Mouse (Mus musculus) hematopoietic stem cell, adult 5-6 weeks (primary cell): ENCODE data around the gene Wfdc15a. TPM values are rescaled to one million over a fixed set of nuclear protein-coding genes. Genes with fewer than 3 reads are reported as not detected.

ENCODE experiments used
- ATAC-seq, 2 experiments: fragments of 125-278 bp in 1 of 2; replicated peaks in 1 of 2; 2 replicates each; pipeline ENCODE4 v1.8.0; 2016 to 2017; ENCODE audit warnings: inconsistent platforms in 2 of 2, mild to moderate bottlenecking in 2 of 2, moderate number of reproducible peaks in 2 of 2, low read depth in 1 of 2, moderate TSS enrichment in 1 of 2; ENCODE audit not compliant: low FRiP score in 2 of 2, poor library complexity in 2 of 2, severe bottlenecking in 2 of 2, insufficient read depth in 1 of 2, low TSS enrichment in 1 of 2
- total RNA-seq: library from RNA; stranded (forward); fragments of 172-1452, 232-1000 nt; gene quantifications from 2 replicates; pipeline ENCODE4 v1.2.3, GENCODE M21; 2017

Wfdc15a gene
- total RNA-seq, 1 experiment from 2014 or later, result not detected

DNA sequence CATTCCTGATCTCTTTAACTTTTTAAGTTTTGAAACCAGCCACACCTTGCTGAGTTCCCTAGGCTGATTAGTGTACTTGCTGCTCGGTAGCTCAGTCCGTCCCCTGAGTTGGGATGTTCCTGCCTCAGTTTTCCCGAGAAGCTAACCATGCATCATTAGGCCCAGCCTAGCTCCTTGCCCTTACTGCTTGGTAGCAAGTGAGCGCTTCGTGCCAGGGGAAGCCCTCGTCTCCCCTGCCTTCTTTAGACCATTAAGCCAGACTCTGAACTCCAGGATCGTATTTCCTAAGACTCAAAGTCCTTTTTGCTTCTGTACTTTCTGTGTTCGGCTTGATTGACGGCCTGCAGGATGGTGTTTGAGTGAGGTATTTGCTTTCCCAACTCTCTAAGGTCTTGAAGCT is 16.6 kb downstream of the Wfdc15a start:
- ATAC-seq, result no peak

DNA sequence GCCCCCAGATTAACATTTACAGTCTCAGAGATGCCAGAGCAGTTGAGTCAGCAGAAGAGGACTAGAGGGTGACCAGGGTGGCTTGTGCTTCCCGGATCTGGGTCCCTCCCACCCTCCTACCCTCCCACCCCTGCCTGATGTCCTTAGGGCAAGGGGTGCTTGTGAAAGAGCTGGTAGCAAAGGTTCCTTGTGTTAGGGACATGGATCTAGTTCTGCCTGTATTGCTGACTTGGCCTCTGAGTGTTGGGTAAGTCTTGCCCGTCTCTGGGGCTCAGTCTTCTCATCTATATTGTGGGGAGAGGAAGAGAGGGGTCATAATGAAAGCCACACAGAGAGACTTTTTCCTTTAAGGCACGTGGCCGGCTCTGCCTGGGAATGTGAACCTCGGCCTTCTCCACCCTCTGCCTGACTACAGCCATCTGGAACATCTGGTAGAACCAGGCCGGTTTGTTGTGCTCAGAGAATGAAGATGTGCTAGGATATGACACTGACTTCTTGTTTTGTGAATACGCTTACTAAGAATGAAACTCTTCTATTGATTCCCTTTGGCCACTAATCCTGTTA is 17.2 kb downstream of the Wfdc15a start, which contains the start of gene Wfdc5:
TSS of gene Wfdc5 (minus strand) at position 51 of the 564 bp plus-strand sequence.
- ATAC-seq, result no peak

DNA sequence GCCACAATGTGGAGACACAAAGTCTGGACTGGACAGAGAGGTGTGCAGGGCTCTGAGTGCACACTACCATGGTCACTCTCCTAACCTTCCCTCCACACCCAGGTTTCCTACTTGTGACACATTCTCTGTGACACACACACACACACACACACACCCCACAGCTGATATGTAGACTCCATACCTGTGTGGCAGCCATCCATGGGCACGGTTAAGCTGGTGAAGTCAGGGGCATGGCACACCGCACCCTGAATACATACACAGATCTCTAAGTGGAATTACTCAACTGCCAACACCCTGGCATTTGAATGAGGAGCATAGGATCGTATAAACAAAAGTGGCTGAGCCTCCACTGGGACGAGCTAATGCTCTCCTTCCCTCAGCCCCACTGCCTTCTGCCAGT is 19.2 kb downstream of the Wfdc15a start:
- no peak for ATAC-seq

DNA sequence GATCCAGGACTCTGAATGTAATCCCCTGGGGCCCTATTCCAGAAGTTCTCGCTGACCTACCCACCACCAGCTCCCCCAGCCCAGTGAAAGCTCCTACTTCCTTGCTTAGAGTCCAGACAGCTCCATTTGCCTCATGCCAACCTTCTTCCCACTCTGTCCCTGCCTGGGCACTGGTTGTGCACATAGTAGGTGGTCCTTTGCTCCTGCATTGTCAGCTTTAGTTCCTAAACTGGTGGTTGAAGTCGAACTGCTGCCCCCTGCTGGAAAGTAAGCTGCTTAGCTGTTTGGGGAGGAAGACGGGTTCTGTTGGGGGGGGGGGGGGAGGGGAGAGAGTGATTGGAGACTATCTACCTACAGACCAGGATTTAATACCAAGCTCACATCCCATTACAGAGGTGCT is 19.8 kb downstream of the Wfdc15a start:
- ATAC-seq, result no peak

DNA sequence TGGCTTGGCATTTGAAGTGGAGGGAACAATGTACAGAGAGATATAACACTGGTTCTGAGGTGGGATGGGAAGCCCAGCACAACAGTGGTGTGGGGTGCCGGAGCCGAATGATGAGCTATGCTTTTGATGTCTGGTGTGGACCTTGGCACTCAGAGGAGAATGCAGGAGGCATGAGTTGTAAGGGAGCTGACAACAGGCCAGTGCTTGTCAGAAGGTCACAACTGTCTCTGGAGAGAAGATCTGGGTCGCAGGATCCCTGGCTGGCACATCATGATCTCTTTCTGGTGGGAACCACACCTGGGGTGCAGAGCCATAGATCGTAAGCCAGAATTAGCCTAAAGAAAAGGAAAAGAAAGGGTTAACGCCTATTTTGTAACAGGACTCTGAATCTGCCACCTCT is 22.1 kb downstream of the Wfdc15a start:
- no peak for ATAC-seq

DNA sequence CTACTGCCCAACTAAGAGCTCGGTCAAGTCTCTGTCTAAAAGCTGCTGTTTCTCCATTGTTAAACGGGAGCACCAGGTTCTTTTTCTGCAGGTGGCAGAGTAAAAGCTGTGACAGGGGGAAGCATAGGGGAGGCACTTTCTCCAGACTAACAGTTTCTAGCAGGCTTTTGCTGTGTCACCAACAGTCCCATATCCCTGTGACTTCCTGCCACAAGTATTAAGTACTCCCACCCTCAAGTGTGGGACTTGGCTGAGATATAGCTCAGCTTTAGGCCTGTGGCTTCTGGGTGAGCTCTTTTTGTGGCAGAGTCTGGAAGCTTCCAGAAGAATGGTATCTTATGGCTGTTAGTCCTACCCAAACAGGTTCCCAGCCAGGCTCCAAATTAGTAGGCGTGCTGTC is 24.1 kb downstream of the Wfdc15a start:
- ATAC-seq, result peak; percentile 62 to 66; a peak in 3 of 4 replicates

- no peak for ATAC-seq
These were observed 25.1 kb downstream of the Wfdc15a start for GRCm38 (mm10) chr2:164174649-164175395.

- peak in 1 of 2 experiments; percentile 19; a peak in 1 of 4 replicates for ATAC-seq
These were observed 26.5 kb downstream of the Wfdc15a start for GRCm38 (mm10) chr2:164173394-164173793.

DNA sequence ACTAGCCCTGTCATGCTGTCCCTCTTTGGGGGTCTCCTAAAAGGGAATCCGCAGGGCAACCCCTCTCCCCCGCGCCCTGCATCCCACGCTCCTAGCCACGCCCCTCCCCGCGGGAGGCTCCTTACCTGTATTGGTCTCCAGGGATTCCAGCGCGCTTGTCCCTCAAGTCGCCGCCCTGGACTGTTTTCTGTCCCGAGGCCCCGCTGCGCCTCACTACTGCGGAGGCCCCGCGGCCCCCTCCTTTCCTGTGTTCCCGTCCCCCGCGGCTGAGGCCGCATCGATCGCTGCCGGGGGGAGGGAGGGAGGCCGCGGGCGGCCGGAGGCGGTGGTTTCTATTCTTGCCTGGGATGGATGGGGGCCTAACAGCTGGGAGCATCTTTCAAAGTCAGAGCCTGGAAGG is 29.0 kb downstream of the Wfdc15a start, which contains the start of gene Kcns1:
TSS of gene Kcns1 (minus strand) at position 212 of the 400 bp plus-strand sequence.
- no peak for ATAC-seq

DNA sequence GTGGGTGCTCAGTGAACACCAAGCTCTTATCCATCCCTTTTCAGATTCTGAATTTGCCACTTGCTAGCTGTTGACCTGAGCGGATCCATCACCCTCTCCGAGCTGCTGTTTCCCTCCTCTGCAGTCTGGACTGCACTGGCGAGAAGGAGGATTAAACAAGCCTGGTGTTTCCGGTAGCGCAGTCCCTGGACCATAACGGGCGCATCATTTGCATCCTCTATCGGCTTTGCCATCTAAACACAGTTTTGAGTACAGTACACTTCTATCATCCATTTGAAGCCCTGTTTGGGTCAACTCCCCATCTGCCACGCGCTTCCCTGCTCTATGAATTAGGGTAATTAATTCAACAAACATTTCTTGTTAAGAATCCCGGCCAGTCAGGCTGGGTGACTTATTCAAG is 29.6 kb downstream of the Wfdc15a start:
- ATAC-seq, result no peak

DNA sequence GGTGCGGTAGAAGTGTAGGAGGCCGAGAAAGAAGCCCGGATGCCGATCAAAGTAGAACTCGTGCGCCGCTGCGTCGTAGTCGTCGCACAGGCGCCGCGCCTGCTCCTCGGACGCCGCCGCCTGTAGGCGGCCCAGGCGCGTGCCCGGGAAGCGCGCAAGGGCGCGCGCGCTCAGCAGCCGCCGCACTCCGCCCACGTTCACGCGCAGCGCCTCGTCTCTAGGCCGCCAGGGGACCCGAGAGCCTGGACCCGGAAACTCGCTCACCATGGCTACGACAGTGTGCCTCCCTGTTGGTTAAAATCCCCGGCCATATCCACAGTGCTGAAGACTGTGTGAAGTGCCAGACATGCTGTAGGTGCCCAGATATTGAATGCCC is 31.4 kb downstream of the Wfdc15a start:
- peak in 1 of 2 experiments; percentile 38; a peak in 1 of 4 replicates for ATAC-seq

GRCm38 (mm10) chr2:164167752-164168570 is 32.0 kb downstream of the Wfdc15a start:
- 0 out of 4 replicates have a peak, but pooled peaks of 1 of the 2 experiments have one; percentile 9 for ATAC-seq

DNA sequence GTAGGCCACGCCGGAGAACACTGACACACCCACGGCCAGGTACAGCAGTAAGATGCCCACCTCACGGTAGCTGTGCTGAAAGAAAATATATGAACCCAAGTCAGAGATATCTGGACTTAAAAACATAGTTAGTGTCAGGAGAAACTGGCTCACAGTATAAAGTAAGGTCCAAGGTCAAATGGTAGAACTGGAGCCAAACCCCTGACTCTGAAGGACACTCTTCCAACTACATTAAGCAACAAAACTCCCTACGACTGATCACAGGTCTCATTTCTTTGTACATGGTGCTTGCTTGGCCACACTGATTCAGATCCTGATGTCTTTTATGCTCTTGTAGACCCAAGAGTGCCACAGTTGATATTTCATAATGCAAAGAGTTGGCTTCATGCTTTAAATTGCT is 35.0 kb downstream of the Wfdc15a start:
- ATAC-seq, result no peak

DNA sequence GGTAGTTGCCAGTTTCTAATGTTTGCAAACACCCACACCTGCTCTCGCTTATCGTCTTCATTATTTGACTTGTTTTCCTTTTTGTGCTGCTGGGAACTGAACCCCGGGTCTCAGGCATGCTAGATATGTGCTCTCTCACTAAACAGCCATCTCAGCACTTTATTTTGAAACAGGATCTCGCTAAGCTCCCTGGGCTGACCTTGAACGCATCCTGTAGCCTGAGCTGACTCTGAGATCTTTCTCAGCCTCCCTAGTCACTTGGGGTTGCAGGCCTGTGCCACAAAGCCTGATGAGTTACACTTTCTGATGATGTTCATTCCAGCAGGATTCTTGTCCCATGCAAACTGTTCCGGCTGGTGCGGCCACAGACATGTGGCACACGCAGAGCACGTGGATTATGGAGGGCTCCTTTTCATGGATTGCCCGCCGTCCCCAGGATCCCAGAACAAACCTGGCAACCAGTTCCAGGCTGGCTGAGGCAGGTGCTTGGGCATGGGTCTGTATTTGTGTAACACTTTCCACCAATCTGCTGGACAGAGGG is 38.3 kb downstream of the Wfdc15a start:
- no peak for ATAC-seq

- no peak for ATAC-seq
These were observed 41.1 kb downstream of the Wfdc15a start for GRCm38 (mm10) chr2:164158838-164159237.

GRCm38 (mm10) chr2:164156158-164156557 is 43.8 kb downstream of the Wfdc15a start:
- ATAC-seq, result no peak

DNA sequence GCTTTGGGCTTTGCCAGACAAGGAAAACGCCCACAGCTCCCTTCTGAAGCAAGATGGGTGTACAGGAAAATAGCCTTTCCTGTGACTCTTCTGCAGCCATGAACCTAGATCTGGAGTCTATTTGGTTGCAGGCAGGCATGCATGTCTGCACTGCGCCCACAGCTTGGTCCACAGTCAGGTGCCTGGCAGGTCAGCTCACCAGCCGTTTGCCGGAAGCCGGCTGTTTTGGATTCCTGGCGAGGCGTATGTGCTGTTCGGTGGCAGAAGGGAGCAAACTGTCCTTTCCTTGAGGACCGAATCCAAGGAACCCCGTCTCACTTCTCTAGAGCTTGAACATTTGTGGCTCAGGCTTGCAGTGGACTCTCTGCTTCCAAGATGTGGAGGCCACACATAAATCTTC is 45.9 kb downstream of the Wfdc15a start:
- ATAC-seq, result no peak

GRCm38 (mm10) chr2:164152341-164152740 is 47.6 kb downstream of the Wfdc15a start:
- no peak for ATAC-seq
